Mouse (Mus musculus): ENCODE measurements at regions not wholly inside any gene's neighbourhood (a gene's known extent, or its start where the extent isn't known, plus 50 kb on each side); places are given as distances from the start of the nearest gene placed in this dataset.

- H3K4me1 ChIP-seq (replicated peaks; ENCODE audit: low read depth, low read length) = peaks cover 6% of the 10 kb centered on the region; the same call in 1 of the 2 replicates
- no peak overlapping the region for H3K4me3 ChIP-seq (replicated peaks; ENCODE audit: low read length)
- peaks cover 16% of the 10 kb centered on the region for H3K9me3 ChIP-seq (ENCODE audit: low read length)
- H3K36me3 ChIP-seq (ENCODE audit: insufficient read depth, low read length) = no peaks in the 10 kb centered on the region
- TF ChIP-seq POU5F1 (IDR thresholded peaks at IDR 0.05; ENCODE audit: borderline replicate concordance, low read length) (no peak), CTCF (conservative IDR thresholded peaks at IDR 0.05; ENCODE audit: low read length) (no peak)
- peaks cover 8% of the 10 kb centered on the region; the same call in 1 of the 2 replicates for H3K27me3 ChIP-seq (ENCODE audit: insufficient read depth, low read length)
Observed at GRCm38 (mm10) chr5:106392213-106392612, 65.8 kb downstream of the Barhl2 start.

GRCm38 (mm10) chr5:106386621-106387020 is 71.3 kb downstream of the Barhl2 start:
- Histone ChIP-seq H3K4me1 (replicated peaks; ENCODE audit: low read depth, low read length) (peaks cover 19% of the 10 kb centered on the region), H3K36me3 (ENCODE audit: insufficient read depth, low read length) (no peaks in the 10 kb centered on the region), H3K4me3 (replicated peaks; ENCODE audit: low read length) (no peak overlapping the region), H3K27me3 (ENCODE audit: insufficient read depth, low read length) (peaks cover 16% of the 10 kb centered on the region; the same call in 1 of the 2 replicates), H3K9me3 (ENCODE audit: low read length) (peaks cover 16% of the 10 kb centered on the region)
- TF ChIP-seq POU5F1 (IDR thresholded peaks at IDR 0.05; ENCODE audit: borderline replicate concordance, low read length) (no peak), NANOG (IDR thresholded peaks at IDR 0.05; ENCODE audit: borderline replicate concordance, low read length) (no peak), CTCF (conservative IDR thresholded peaks at IDR 0.05; ENCODE audit: low read length) (no peak)

- TF ChIP-seq NANOG (IDR thresholded peaks at IDR 0.05; ENCODE audit: borderline replicate concordance, low read length) = no peak
- TF ChIP-seq POU5F1 (IDR thresholded peaks at IDR 0.05; ENCODE audit: borderline replicate concordance, low read length) = no peak
- TF ChIP-seq CTCF (conservative IDR thresholded peaks at IDR 0.05; ENCODE audit: low read length) = no peak
Observed at GRCm38 (mm10) chr5:106385838-106386237, 72.1 kb downstream of the Barhl2 start.

DNA sequence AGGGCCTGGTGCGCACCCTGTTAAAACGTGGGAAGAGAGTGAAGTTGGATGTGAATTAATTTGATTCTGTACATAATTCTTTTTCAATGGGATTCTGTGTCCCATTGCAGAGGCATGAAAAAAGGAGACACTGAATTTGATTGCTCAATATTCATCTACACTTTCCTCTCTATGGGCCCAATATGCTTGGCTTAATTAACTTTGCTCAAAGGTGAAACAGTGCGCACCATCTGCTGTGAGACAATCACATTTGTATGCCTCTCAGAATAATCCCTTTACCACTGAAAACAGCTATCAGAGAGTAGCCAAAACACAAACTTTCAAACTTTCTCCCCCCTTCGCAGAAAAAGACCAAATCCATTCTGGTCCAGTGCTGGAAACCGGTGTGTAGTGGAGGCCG is 72.7 kb downstream of the Barhl2 start:
- no peaks in the 10 kb centered on the region for H3K36me3 ChIP-seq (ENCODE audit: insufficient read depth, low read length)
- H3K27me3 ChIP-seq (ENCODE audit: insufficient read depth, low read length) = peaks cover 16% of the 10 kb centered on the region; the same call in 1 of the 2 replicates
- H3K4me3 ChIP-seq (replicated peaks; ENCODE audit: low read length) = no peak overlapping the region
- peaks cover 12% of the 10 kb centered on the region for H3K9me3 ChIP-seq (ENCODE audit: low read length)
- peaks cover 33% of the 10 kb centered on the region for H3K4me1 ChIP-seq (replicated peaks; ENCODE audit: low read depth, low read length)
- no peak for TF ChIP-seq NANOG (IDR thresholded peaks at IDR 0.05; ENCODE audit: borderline replicate concordance, low read length)
- no peak for TF ChIP-seq CTCF (conservative IDR thresholded peaks at IDR 0.05; ENCODE audit: low read length)
- TF ChIP-seq POU5F1 (IDR thresholded peaks at IDR 0.05; ENCODE audit: borderline replicate concordance, low read length) = no peak

More at GRCm38 (mm10) chr5:106385838-106386237, 72.1 kb downstream of the Barhl2 start:
- Histone ChIP-seq H3K4me1 (replicated peaks; ENCODE audit: low read depth, low read length) (peaks cover 26% of the 10 kb centered on the region), H3K9me3 (ENCODE audit: low read length) (peaks cover 16% of the 10 kb centered on the region), H3K4me3 (replicated peaks; ENCODE audit: low read length) (no peak overlapping the region), H3K27me3 (ENCODE audit: insufficient read depth, low read length) (peaks cover 16% of the 10 kb centered on the region; the same call in 1 of the 2 replicates), H3K36me3 (ENCODE audit: insufficient read depth, low read length) (no peaks in the 10 kb centered on the region)

DNA sequence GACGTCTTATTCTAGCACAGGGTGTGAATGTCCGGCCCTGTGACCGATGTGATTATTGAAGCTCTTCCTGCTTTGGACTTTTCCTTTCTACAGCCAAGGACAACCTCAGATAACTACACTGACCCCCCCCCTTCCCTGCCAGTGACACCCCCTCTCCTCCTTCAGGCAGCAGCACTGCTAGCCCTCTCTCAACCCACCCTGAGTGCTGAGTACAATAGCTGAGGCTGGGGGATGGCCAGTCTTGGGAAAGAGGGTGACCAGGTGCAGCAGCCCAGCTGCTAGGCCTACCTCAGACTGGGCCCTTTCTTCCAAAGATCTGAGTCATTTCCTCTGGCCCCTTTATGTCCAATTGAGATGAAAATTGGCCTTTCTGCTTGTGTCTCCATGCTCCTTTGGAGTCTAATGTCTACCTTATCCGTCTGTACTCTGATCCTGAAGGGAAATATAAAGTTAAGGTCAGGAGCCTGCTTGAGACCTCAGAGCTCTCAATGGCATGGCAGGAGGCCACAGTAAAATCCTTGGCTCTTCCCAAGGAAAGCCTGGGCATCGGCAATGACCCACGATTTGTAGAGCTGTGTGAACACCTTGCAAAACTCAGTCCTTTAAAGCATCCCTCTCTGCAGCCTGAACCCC is 73.7 kb downstream of the Barhl2 start:
- Histone ChIP-seq H3K27me3 (ENCODE audit: insufficient read depth, low read length) (peaks cover 15% of the 10 kb centered on the region; the same call in 1 of the 2 replicates), H3K4me3 (replicated peaks; ENCODE audit: low read length) (no peak overlapping the region), H3K36me3 (ENCODE audit: insufficient read depth, low read length) (no peaks in the 10 kb centered on the region), H3K4me1 (replicated peaks; ENCODE audit: low read depth, low read length) (peaks cover 33% of the 10 kb centered on the region), H3K9me3 (ENCODE audit: low read length) (peaks cover 7% of the 10 kb centered on the region)
- TF ChIP-seq POU5F1 (IDR thresholded peaks at IDR 0.05; ENCODE audit: borderline replicate concordance, low read length) (no peak), CTCF (conservative IDR thresholded peaks at IDR 0.05; ENCODE audit: low read length) (no peak), NANOG (IDR thresholded peaks at IDR 0.05; ENCODE audit: borderline replicate concordance, low read length) (no peak)

- H3K9me3 ChIP-seq (ENCODE audit: low read length) = no peaks in the 10 kb centered on the region
- peaks cover 11% of the 10 kb centered on the region; the same call in 1 of the 2 replicates for H3K27me3 ChIP-seq (ENCODE audit: insufficient read depth, low read length)
- no peak overlapping the region for H3K4me3 ChIP-seq (replicated peaks; ENCODE audit: low read length)
- no peaks in the 10 kb centered on the region for H3K36me3 ChIP-seq (ENCODE audit: insufficient read depth, low read length)
- TF ChIP-seq NANOG (IDR thresholded peaks at IDR 0.05; ENCODE audit: borderline replicate concordance, low read length) = no peak
- no peak for TF ChIP-seq POU5F1 (IDR thresholded peaks at IDR 0.05; ENCODE audit: borderline replicate concordance, low read length)
- TF ChIP-seq CTCF (conservative IDR thresholded peaks at IDR 0.05; ENCODE audit: low read length) = peak; percentile 64
- H3K4me1 ChIP-seq (replicated peaks; ENCODE audit: low read depth, low read length) = peaks cover 40% of the 10 kb centered on the region
Observed at GRCm38 (mm10) chr5:106381919-106382318, 76.0 kb downstream of the Barhl2 start.

- peak; percentile 7; the same call in 1 of the 2 replicates for TF ChIP-seq NANOG (IDR thresholded peaks at IDR 0.05; ENCODE audit: borderline replicate concordance, low read length)
- TF ChIP-seq POU5F1 (IDR thresholded peaks at IDR 0.05; ENCODE audit: borderline replicate concordance, low read length) = no peak
- H3K4me1 ChIP-seq (replicated peaks; ENCODE audit: low read depth, low read length) = peaks cover 40% of the 10 kb centered on the region
- peaks cover 5% of the 10 kb centered on the region; the same call in 1 of the 2 replicates for H3K27me3 ChIP-seq (ENCODE audit: insufficient read depth, low read length)
- H3K4me3 ChIP-seq (replicated peaks; ENCODE audit: low read length) = no peak overlapping the region
- H3K9me3 ChIP-seq (ENCODE audit: low read length) = no peaks in the 10 kb centered on the region
- H3K36me3 ChIP-seq (ENCODE audit: insufficient read depth, low read length) = no peaks in the 10 kb centered on the region
Observed at GRCm38 (mm10) chr5:106380631-106381285, 77.2 kb downstream of the Barhl2 start.

DNA sequence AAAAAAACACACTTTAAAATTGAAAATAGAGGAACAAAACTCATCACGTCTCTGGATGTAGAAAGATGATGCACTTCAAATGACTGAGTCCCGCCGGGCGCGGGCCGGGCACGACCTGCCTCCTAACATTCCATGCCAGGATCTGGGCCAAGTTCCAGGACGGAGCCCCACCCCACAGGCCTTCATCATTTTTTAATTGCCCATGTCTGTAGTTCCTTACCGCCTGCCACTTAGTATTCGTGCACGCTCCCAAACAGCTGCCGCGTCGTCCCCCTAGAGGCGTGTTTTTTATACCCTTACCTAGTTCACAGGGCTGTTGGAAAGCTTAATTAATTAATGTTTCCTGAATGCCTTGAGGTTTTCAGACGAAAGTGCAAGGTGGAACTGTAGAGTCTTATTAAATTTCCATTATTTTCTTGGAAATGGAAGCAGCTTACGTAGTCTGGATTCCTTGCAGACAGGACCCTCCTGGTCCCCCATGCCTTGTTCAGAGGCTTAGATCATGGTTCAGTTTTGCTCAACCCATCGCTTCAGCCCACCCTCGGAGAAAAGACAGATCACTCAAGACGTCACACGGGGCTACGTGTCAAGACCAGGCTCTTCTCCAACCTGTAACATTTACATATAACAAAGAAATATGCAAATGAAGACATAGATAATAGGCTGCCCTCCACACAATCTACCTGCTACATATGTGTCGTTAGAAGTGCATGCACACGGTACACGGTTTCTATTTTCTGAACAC is 81.0 kb downstream of the Barhl2 start:
- TF ChIP-seq POU5F1 (IDR thresholded peaks at IDR 0.05; ENCODE audit: borderline replicate concordance, low read length) (no peak), NANOG (IDR thresholded peaks at IDR 0.05; ENCODE audit: borderline replicate concordance, low read length) (no peak), CTCF (conservative IDR thresholded peaks at IDR 0.05; ENCODE audit: low read length) (no peak)
- H3K4me3 ChIP-seq (replicated peaks; ENCODE audit: low read length) = no peak overlapping the region
- peaks cover 23% of the 10 kb centered on the region for H3K4me1 ChIP-seq (replicated peaks; ENCODE audit: low read depth, low read length)
- peaks cover 2% of the 10 kb centered on the region for H3K9me3 ChIP-seq (ENCODE audit: low read length)
- H3K36me3 ChIP-seq (ENCODE audit: insufficient read depth, low read length) = no peaks in the 10 kb centered on the region
- H3K27me3 ChIP-seq (ENCODE audit: insufficient read depth, low read length) = no peaks in the 10 kb centered on the region; the same call in 1 of the 2 replicates
